Mouse (Mus musculus) cerebellum, postnatal 14 days (tissue): ENCODE measurements around the gene Gm8947.
A peak's percentile ranks its signal among the peaks of the same experiment; 100 is the strongest.

Source experiments
- DNase-seq, 2 experiments: peaks; one replicate each; pipeline ENCODE4 v3.0.0; 2021; ENCODE audit warnings: mixed read lengths in 2 of 2

The Gm8947 gene

DNA sequence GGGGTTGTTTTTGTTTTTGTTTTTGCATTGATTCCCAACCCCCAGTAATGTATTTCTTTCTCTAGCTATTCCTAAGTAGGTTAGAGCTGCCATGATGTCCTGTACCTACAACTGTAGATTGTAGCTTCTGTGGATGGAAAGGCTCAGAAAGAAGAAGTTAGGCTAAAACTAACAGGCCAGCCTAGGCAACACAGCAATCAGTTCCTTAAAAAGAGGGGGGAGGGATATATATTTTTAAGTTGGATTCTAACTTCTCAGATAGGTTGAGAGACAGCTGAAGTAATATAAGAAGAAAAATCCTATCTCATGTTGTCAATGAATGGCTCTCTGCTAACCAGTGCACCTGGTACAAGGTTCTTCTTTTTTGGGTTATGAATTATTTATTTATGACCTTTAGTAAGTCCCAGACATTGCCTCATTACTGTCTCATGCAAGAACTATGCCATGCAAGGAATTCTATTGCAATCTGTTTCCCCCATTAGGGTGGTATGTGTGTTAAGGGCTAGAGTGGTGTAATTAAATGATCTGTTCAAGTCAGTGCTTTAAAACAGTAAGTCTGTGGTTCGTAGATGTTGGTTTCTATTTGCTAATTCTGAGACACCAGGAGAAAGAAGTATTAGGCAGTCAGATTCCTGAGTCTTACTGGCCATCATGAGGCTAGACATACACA, 36.3 kb downstream of the Gm8947 start:
- no peak for DNase-seq

DNA sequence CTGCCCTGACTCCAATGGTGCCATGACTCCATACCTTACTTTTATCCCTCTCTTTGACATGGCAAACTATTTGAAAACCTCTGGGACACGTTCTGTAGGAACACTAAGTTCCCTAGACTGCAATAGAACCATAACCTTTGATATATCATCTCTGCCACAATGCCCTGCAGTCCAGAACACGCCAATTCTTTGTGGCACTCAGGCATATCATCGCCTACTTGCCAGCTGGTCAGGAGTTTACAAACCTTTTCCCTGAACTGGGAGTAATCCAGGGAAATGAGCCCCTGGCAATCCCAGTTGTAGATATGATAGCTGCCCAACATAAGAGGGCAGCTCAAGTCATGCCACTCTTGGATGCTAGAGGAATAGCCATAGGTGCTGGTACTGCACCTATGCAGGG, 40.2 kb downstream of the Gm8947 start:
- DNase-seq: no peak

DNA sequence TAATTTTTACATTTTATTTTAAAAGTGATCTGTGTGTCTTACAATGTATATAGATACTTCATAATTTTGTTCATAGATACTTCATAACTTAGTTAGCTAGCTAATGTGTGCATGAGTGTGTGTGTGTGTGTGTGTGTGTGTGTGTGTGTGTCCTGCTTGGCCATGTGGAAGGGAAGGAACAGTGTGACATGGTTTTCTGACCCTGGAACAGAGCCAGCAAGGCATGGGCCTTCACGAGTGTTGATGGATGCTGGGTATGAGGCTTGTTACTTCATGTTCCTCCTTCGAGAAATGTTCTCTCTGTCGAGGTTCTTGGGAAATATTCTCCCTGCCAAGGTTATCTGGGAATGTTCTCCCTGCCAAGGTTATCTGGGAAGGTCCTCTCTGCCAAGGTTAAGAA, 41.6 kb downstream of the Gm8947 start:
- peak in 1 of 2 experiments; percentile 4 for DNase-seq

DNA sequence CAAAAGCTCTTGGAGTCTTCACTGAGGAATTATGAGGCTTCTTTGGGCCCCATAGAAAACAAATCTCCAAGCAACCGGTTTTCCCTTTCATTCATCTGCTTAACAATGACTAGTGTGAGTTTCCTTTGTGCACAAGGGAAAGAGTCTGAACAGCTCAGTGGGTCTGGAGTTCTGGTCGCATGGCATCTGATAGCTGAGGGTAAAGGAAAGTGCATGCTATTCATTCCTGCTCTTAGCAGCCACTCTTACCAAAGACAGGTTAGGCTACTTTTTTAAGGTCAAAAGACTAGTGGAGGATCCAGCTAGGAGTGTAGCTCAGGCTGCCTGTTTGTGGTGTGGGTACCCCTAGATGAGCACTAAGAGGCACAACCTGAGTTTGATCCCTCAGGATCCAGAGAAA, 43.4 kb downstream of the Gm8947 start:
- no peak for DNase-seq

DNA sequence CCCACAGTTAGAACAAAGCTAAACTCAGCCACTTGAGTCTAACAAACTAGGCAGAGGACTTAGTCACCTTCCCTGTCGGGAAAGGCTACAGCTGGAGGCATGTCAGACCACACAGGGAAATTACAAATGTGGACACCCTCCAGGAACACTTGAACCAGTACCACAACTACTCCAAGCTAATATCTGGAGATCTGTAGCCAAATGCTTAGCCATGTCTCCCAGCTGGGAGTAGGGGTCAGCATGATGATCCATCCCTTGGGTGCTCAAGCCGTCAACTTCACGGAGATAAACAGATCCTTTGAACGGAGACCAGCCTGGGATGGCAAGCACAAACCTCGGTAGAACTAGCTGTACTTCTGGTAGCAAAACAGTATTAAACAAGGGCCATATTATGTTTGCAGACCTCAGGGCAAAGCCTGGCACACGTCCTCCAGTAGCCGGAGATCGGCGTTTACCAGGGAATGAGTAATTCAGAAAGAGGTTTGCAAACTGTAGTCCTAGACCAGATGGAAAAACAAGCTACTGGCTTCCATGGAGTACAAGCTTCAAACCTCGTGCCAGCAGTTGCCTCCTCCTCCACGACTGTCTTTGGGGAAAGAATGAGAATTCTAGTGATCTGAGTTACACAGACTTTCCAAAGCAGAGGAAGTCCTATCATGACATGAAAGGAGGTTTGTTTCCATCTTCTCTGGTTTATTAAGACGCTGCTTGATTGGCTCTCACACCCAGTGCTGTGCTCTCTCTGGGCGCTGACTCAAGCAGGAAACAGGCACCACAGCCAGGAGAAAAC, 44.2 kb downstream of the Gm8947 start:
- peak in 1 of 2 experiments; percentile 1 for DNase-seq

DNA sequence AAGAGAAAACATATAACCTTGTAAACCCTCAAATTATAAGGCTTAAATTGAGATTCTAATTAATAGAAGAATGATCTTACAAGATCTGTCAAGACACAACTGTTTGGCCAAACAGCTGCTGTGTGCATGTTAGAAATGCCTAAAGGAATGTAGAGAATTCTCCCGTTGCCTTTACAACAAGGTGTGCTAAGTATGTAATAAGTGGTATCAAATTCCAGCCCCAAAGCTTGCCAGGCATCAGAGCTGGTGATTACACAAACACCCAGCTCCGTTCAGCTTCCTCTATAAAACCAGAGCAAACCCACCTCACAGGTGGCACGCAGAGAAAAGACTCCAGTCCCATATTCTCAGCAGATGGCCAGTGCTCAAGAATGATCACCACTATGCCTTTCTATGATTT, 45.6 kb downstream of the Gm8947 start:
- DNase-seq: no peak

DNA sequence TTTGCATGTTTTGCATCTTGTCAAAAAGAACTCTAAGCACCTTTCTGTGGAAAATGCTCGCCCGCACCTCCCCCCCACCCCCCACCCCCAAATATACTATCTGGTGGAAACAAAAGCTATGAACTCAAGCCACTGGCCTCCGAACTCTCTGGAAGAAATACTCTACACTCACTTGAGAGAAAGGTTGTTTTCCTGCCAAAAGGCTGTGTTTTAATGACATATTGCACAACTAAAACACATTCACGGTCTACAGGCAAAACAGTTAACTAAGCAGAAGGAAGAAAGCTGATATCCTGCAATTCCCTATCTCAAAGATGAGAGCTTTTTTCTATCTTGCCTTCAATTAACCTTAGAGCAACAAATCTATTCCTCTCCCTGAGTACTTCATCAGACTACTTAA, 51.2 kb downstream of the Gm8947 start:
- DNase-seq: no peak
